Mouse (Mus musculus) cerebellum, postnatal 14 days (tissue): ENCODE data around the gene Bcas3.
A peak's percentile ranks its signal among the peaks of the same experiment; 100 is the strongest.

ENCODE experiments used
- DNase-seq, 2 experiments: peaks; one replicate each; pipeline ENCODE4 v3.0.0; 2021; ENCODE audit warnings: mixed read lengths in 2 of 2

Bcas3 gene

DNA sequence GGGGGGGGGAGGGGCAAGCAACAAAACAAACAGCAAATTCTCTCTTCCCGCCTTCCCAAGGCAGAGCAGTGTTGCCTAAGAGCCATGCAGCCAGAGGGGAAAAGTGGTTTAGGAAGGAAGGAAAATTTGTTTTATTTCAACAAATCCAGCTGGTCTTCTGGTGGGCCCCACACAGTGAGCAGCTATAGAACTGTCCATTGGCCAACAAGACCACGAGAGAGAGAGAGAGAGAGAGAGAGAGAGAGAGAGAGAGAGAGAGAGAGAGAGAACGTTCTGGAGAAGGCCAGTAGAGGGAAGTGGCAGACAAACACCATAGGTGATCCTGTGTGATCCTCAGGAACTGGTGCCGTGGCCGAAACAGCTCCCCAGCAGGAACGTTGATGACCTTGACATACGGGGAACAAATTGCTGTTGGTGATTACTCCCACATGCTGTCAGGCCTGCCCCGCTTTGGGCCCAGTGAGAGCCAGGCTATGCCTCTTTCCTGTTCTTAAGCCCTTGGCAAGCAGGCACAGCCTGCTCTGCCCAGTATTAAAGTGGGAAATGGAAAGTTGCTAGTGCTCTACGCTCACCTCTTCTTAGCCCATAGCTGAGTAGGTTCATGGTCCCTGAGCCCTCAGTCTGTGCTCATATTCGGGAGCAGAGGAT, 323.5 kb downstream of the Bcas3 start:
- no peak for DNase-seq

DNA sequence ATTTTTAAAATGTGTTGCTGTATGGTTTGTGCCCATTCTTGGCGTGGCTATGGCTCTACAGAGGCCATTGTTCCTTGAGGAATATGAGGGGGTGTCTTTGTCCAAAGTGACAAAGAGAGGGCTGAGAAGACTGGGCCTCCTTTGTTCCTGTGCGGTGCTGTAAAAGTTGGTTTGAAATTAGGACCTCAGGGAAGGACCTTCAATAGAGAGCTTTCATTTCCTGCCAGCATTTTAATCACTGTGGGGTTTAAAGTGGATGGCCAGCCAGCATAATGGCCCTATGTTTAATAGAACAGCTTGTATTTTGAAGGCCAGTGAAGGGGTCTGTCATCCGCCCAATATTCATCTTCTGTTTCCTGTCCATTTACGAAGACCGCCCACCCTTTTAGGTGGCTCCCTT, 325.7 kb downstream of the Bcas3 start:
- no peak for DNase-seq

DNA sequence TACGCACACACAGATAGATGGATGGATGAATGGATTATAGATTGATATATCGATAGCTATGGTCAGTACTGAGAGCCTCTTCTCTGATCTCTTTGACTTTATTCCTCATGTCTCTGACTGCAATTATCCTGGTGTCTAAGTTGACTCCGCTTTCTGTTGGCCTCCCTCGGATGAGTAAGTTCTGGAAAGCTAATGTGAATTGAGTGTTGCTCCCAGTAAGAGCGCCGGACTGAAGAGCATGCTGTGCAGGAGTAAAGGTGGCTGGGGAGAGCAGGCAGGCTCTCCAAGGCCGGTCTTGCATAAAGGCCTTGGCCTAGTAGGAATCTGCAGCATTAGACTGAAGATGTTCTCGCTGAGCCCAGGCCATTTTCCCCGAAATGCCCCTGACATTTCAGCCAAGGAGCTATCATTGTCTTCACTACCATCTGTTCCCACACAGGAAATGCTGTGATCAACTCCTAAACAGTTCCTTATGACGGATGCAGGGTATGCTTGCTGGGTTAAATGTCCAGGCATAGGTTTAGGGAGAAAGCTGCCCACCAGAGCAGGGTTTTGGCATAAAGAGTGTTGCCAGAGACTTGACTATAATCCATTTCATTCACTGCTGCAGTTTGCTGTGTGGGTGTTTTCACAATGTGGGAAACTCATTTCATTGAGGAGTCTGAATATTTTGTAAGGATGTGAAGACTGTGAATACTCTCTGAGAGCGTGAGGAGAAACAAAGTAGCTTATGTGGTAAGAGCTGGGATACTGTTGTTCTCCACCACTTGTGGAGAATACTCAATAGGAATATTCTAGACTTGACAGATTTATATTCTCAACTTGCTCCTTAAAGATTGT, 328.8 kb downstream of the Bcas3 start:
- DNase-seq: peak in 1 of 2 experiments; percentile 19

DNA sequence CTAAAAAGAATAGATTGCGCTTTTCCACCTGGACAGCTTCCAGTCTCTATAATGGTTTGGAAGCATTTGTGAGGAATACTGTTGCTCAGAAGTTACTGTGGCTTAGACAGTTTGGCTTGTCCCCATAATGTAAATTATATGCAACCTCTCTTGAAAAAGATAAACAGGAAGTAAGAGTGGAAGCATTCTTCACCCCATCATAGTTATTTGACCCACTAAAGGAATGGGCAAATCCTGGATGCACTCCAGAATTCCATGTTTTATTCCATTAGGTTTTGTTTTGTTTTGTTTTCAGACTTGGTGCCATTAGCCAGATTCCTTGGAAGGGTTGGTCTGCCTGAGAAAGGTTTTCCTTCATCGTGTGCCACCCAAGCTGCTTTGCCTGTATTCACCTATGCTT, 332.0 kb downstream of the Bcas3 start:
- no peak for DNase-seq

DNA sequence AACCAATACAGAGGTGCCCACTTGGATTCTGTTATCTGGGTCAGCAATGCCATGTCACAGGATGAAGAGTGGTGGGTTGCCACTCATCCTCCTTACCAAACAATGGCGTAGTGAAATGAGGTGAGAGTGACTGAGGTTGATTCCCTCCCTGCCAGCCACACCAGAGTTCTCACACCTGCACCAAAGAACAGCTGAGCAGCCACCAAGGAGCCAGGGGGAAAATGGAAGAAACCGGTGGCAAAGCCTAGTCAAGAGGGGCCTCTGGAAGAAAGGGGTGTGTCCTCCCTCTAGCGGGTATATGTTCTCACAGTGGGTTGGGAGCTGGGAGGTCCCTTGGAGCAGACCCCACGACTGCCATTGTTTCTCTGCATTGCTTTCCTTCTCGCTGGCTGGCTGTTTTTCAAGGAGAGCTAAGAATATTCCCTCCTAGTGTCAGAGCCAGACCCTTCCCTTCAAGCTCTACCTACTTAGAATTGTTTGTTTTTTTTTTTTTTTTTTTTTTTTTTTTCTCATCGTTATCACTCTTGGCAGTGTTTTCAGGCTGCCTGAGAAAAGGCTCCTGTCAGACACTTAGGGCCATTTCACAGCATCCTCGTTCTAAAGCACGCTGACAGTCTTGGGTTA, 335.0 kb downstream of the Bcas3 start:
- DNase-seq: no peak

DNA sequence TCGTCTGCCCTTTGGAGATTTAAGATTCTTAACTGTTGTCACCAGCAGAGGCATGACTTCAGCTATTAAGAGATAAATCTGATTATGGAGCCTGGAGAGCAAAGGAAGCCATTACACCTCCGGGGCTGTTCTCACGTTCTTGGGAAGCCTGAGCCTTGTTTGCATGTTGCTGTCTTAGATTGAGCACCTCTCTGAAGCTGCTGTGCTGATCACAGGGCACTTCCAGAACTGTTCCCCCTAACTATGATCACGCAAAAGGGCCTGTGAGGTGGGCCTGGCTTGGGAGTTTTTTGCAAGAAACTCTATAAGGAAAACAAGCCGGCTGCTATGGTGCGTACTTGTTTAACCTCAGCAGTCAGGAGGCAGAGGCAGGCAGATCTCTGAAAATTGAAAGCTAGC, 335.5 kb downstream of the Bcas3 start:
- no peak for DNase-seq

DNA sequence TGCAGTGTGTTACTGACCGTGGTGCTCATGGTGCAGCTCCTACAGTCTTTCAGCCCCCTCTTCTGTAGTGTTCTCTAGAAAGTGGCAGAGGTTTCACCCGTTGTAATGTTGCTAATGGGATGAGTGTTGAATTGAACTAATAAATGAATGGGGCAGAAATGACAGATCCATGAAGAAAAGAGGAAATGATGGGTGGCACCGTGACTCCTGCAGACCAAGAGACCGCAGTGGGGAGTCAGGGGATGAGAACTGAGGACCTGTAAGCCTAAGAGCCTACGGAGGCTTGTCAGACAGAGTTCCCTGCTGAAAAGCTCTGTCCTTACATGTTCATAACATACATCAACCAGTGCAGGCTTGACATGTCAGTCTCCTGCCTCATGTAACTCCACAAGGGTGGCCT, 336.3 kb downstream of the Bcas3 start:
- DNase-seq: no peak

DNA sequence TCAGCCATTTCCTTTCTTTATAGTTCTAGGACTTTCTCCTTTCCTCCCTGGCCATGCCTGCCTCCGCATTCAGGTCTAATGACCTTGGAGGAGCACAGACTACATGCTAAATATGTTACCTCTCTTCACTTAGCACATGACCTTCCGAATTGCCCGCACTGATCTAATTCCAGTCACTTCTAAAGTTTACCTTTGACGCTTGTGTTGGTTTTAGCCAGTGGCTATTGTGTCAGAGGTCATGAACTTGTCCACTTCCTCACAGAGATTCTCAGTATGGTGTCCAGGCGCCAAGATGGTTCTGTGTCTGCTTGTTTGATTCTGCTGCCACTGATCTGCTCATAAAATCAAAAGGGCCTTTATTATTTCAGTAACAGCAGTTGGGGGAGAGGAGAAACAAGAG, 338.3 kb downstream of the Bcas3 start:
- no peak for DNase-seq

DNA sequence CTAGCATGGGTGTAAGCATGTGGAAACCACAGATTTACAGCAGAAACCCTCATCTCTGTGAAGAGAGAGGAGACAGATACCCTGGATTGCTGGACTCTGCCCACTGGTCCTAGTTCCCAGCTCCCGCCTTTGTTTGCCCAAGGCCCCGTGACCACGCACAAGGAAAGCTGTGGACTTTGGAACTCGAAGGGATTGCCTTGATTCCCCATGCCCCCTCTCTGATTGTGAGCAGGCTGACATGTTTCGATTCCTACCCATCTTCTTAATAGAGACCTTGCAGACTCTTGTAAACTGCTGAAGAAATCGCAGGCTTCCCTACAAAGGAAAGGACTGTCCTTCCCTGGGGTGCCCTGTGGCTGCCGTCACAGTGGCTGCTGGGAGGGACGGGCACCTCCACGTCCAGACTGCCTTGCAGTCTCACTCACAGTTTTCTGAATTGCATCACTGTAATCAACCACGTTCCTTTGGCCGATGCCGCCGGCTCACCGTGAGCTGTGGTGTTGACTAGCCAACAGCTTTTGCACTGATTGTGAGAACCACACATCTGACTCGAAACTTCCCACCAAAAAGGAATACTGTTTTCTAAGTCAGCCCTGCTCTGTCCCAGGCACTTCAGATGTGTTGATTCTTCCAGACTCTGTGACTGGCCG, 342.8 kb downstream of the Bcas3 start:
- no peak for DNase-seq

DNA sequence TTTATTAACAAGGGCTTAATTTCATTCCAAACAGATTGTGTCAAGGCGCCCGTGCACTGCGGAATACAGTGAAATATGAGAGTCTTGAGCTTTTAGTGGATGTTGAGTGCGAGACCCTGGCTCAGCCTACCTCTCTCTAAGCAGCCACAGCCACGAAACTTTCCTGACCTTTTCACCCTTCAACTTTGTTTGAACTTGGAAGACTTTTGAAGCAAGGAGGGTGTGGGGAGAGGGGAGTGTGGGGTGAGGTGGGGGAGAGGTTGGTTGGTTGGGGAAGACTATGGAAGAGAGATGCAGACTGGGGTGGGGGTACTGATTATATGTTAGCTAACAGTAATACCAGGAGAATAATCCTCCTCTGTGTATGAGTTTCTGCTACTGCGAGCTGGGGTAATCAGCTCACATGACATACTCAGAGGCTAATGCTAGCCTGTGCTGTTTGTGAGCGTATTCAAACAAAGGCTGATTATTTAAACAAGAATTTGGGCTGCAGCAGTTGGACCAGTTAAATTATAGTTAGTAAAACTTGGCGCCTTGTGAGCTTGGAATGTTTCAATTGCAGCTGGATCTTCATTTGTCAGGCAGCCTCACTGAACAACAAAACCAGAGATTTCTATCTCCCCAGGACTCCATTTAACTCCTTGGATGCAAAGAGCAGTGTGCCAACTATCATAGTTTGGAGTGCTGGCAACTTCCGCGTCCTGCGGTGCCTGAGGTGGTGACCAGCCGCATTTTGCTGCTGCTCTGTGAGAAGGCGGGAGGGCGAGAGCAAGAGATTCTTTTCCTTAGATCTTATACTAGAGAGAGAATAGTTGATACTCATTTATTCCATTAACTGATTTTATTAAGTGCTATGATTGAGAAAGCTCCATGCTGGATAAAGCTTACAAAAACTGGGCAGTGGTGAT, 343.8 kb downstream of the Bcas3 start:
- DNase-seq: no peak

DNA sequence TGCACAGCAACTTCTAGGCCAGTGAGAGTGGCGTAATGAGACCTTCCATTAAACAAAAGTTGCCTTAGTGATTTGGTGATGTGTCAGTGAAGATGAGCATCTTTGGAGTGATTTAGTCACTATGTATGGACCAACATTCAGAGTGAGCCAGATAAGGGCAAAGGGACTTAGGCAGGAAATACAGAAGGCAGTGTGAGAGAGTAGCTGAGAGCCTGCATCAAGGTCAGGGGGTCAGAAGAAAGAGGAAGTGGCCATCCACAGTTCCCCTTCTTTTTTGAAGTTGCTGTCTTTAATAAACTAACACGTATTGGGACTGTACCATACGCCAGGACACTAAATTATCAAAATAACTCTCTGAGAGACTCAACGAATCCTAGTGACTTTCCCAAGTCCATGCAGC, 344.5 kb downstream of the Bcas3 start:
- no peak for DNase-seq

DNA sequence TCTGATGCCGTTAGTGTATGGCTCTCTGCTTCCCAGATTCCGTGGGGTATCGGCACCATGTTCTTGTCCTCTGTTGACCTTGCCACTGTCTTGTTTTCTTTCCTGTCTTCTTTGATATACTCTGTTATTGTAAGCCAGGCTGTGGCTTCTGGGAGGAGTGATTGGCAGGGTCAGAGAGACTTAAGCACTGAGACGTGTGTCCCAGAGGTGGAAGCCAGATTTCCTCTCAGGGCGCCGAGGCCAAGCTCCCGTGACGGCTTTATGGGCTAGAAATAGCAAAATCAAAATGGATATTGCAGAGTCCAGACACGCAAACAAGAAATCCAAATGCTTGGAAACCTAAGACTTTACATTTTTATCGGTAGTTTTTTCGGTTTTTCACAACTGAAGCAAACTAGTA, 345.3 kb downstream of the Bcas3 start:
- DNase-seq: no peak

DNA sequence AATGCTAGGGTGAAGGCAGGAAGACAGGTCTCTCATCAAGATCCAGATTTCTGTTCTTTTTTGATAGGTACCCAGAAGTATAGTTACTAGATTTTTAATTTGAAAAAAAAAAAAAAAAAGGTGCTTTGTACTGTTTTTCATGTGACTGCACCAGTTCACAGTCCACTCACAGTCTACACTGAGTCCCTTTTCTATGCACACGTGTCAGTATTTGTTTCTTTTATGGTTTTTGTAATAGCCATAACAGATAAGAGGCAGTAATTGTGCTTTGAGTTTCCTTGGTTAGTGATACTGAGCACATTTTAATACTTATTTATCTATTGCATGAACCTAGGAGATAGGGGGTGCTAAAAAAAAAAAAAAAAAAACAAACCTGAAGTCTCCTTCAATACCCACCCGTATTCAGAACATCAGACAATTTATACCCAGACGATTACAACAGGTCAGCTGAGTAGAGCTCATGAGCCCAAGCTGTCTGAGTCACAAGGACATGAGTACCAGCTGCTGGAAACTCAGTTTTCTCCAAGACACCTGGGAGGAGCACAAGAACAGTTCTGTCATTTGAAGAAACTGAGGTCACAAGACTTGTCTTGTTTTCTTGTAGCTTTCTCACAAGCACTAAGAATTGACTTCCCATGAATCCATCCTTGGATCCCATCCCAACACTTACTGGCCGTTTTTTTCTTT, 351.2 kb downstream of the Bcas3 start:
- DNase-seq: no peak

DNA sequence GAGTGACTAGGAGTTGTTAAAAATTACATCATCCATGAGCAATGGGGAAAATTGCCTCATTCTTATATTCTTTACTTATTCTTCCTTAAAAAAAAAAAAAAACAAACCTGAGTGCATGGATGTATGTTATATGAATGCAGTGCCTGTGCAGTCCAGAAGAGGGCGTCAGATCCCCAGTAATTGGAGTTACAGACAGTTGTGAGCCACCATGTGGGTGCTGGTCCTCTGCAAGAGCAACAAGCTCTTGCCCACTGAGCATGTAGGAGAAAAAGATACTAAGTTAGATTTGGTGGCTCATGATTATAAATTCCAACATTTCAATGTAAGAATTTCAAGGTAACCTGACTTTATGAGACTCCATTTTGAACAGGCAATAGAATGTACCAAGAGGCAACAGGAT, 353.7 kb downstream of the Bcas3 start:
- no peak for DNase-seq

DNA sequence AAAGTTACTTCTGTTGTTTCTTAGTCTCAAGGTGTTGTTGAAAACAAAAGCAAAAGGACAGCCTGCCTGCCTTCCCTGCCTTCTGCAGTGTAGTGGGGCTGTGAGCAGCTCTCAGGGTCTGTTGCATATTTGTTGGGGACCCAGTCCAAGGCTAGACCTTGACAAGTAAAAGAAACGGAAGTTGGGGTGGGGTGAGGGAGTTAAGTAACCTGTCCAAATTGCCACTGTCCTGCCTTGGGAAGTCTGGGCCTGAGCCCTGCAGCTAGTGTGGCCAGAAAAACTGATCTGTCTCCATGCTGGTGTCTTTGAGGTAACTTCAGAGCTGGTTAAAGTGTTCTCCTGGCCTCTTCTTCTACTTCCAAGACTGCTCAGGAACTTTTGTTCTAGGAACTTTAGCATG, 354.5 kb downstream of the Bcas3 start:
- DNase-seq: no peak

DNA sequence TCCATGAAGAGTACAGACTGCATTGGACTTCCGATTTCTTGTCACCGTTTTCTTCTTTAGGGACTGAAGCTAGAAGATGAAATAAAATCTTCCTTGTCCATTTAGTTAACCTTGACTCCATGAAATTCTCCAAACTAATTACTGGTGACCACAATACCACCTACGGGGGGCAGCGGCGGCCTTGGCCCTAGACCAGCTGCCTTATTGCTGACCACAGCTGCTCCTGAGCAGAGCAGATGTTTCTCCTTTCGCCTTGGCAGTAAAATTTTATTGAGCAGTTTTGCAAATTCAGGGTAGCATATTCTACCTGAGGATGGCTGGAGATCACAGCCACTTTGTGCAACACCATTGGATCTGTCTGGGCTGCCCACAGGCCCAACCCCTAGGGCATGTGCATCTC, 356.2 kb downstream of the Bcas3 start:
- DNase-seq: no peak

DNA sequence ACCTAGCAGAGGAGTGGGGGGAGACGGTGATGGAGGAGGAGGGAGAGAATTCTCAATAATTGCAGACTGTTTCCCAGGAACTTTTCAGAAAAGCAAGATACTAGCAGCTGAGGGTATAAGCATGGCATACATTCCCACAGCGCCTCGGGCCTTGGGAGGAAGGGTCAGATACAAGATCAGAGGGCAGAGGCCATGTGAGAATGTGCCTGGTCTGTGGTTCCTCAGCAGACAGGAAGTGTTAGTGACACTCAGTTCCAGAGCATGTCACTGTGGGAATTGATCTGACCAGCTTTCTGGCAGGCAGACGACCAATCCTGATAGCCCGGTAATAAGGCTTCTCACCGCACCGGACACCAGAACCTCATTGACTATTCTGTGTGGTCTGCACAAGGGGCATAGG, 357.2 kb downstream of the Bcas3 start:
- no peak for DNase-seq

DNA sequence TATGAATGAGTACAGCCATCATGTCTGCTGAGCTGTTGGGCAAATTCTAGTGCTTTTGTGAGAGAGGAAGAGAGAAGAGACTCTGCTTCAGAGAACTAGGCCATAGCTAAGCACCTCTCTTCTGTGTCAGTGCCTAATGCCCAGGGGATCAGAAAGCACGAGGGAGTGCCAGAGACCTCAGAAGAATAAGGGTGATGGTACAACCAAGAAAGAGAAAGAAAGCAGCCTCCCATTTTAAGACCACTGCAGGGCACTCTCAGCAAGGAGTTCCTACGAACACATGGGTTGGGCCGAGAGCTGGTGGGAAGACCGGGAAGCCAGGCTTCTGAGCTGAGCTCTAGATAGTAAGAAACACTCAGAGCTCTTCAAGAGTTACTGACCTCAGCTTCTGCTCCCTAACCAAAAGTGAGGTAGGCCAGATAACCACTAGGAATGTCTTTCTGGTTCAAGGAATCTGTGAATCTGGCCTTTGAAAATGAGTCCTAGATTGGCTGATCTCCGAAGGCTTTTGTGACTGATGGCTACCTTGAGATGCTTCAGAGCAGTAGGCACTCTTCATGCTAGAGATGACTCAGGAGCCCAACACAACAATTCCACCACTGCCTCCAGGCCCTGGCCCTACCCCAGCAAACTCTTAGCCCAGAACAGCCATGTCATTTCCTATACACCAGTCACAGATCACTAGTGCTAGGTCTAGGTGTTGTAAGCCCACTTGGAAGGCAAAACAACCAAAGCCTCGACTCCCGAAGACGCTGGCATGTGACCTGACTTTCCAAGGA, 359.2 kb downstream of the Bcas3 start:
- DNase-seq: no peak

DNA sequence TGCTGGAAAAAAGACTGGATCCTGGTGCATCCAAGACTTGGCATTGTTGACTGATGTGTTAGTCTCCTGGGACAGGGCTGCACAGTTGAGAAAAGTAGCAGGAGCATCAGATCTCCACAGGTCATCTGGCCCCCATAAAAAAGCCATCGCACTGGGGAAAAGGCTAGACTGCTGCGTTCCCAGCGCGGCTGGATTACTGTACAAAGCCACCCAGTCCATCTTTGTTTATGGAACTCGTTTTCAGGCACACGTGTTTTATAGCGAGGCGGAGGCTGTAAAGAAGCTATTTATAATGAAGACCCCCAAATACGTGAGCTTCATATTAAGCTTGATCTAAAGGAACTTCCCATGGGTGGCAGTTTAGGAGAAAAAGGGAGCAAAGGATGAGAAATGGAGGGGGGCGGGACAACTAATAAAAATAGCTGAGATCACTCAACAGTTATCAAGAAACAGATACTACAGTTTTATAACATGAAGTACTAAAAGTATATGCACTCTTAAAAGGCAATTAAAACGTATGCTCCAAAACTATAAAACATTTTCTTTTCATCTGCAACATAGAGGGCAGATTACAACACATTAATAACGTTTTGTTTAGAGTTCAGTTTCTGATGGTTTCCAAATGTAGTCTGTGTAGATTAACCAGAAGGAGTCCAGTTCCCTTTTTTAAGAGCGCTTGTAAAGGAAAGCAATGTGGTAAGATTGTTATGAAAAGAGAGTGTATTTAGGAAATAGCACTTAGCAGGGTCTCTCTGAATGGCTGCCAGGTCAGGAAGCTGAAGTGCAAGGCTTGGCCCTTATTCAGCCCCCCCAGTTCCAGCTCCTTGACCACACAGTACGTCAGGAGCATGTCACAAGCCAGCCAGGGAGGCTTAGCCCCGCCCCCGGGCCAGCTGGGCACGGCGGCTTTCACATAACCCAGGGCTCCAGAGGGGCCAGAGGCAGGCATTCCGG, 360.2 kb downstream of the Bcas3 start:
- peak; percentile 49 to 59 for DNase-seq

DNA sequence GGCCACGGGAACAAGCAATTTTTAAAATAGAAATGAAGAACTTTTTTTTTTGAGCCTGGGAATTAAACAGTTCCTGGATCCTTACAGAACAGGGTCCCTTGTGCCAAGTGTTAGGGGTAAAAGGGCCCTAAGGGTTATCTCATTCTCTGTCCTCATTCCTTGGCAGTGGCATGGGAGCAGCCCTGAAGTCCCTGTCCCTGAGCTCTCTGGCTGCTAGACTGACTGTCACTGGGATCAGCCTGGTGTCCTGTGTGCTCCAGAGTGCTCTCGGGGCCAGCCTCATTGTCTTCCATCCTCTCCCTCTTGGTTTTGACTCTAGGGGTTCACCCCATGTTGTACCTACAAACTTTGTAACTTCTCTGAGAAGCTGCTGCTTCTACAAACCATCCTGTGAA, 360.8 kb downstream of the Bcas3 start:
- no peak for DNase-seq
